Mouse (Mus musculus) heart, adult 9 months (tissue): ENCODE data around the gene Tmem82.
A peak's percentile ranks its signal among the peaks of the same experiment; 100 is the strongest.
"Not testable (repeated sequence)": the region's sequence is repeated elsewhere in the genome, so short reads cannot be mapped to it uniquely, and the experiment has no call there.

ENCODE experiments used
- DNase-seq, 2 experiments: peaks; one replicate each; pipeline ENCODE4 v3.0.0; 2022; ENCODE audit warnings: low spot score in 2 of 2

Gene Tmem82

DNA sequence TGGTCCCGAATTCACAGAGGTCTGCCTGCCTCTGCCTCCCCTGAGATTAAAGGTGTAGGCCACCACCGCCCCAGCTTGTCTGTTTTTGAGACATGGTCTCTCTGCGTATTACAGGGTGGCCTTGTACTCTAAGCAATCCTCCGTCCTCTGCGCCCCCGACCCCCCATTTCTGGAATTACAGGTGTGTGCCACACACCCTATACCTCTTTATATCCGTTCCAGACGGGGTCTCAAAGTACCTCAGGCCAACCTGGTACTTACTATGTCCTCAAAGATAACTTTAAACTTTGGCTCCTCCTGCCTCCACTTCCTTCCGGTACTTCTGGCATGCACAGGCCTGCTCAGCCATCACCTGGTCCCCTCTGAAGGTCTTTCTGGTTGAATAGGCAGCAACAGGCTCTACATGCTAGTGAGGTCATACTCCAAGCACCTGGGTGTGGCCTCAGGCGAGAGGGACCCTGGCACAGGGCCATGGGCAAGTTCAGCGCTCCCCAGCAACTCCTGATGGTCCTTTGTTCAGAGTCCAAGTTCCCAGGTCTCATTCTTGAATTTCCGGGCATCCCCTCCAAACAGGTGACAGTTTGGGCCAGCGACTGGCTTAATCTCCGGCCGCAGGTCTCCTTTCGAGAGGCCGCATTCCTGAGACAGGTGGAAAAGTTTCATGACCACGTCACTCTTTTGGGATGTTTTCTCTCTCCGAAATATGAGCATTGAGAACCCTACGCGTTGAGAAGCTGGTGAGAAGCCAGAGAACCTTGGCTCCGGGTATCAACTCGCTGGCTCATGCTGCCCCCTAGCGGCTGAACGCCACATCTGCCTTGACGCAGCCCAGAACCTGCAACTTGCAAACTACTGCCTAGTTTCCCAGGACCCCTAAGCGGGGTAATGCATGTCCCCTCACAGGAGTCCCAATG, 43.4 kb downstream of the Tmem82 start:
- DNase-seq = peak; percentile 69 to 84

DNA sequence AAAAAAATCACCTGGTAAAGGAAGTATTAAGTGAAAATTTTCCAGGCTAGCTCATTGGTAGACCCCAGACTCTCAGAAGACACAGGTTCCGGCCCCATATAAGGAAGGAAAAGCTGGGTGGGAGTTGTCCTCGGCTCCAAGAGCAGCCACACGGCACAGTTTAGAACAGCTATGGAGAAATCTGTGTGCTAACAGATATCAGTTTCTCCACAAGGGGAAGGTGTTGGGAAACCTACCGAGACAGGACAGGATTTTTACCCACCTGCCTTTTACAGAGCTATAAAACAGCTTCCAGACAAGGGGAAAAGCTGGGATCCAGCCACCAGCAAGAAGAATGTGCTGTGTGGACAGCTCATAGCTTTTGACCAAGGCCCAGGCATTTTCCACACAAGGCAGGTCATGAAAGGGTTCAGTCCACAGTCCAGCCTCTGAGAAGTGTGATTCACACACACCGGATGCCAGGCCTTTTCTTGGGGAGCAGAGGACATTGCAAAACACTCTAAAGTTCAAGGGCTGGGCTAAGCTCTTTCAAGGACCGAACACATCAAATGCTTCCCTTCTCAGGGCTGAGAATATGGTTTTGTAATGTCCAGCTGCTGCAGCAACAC, 45.0 kb downstream of the Tmem82 start:
- peak; percentile 42 to 49 for DNase-seq

- no peak for DNase-seq
Measured at GRCm38 (mm10) chr4:141572668-141573358, 45.6 kb downstream of the Tmem82 start.

DNA sequence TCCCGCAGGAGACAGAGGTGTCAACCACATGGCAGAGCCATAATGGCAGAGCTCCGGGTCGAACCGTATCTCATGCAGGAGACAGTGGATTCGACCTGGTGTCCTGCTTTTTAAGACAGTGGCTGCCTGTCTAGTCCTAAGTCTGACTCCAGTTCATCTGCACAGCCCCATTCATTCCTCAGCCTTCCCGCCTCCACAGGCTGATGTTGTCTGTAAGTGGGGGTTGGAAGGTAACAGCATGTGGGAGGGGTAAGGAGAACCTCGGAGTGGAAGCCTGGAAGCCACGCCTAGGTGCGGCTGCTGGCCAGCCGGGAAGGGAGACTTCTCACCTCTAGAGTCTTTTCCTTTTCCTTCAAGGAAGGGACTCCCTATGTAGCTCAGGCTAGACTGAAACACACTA, 46.5 kb downstream of the Tmem82 start:
- DNase-seq = no peak

DNA sequence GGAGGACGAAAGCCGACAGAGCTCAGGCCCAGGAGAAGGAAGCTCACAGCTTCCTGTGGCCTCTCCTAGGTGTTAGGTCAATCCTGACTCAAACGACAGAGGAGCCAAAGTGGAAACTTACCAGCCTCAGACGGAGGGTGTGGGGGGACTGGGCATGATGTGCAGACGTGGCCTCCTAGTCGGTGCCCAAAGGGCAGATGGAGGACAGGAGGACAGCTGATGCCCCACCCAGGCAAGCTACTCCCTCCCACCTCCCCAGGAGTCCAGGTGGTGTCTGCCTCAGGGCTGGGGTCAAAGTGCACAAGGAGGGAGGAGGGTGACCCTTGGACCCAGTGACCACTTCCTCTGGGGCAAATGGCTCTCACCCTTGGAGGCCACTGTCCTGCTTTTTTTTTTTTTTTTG, 47.1 kb downstream of the Tmem82 start:
- DNase-seq = peak in 1 of 2 experiments; percentile 49

- DNase-seq = no peak
Measured at GRCm38 (mm10) chr4:141570821-141571220, 47.6 kb downstream of the Tmem82 start.

DNA sequence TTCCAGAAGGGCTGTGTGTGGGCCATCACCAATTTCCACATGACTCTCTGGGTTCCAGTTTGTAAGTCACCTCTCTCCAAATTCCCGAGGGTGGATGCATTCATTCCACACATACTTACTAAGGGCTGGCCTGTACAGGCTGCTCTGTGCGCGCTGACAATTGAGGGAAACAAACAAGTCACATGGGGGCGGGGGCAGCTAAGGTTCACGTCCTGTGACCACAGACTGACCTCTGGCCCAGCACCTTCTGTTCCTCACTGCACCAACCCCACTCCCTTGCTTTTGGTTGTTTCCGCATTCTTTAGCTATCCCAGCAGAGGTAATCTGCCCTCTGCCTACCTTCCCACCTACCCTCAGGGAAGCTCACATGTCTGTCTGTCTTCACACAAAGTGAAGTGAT, 48.4 kb downstream of the Tmem82 start:
- peak; percentile 76 to 83 for DNase-seq

DNA sequence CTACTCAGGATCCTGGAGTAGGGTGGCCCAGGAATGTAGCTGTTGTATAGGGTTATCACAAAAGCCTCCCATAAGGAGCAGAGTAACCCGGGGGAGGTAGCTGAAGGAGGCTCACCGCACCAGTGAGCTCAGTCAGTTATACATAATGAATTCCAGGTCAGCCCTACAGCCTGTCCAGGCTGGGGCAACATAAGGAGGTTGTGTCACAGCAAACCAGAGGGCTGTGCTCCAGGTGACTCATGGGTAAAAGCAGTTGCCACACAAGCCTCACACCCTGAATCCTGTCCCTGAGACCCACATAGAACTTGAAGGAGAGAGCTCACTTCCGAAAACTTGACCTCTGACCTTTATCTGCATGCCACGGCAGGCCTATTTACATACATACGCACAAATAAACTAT, 49.5 kb downstream of the Tmem82 start:
- no peak for DNase-seq

DNA sequence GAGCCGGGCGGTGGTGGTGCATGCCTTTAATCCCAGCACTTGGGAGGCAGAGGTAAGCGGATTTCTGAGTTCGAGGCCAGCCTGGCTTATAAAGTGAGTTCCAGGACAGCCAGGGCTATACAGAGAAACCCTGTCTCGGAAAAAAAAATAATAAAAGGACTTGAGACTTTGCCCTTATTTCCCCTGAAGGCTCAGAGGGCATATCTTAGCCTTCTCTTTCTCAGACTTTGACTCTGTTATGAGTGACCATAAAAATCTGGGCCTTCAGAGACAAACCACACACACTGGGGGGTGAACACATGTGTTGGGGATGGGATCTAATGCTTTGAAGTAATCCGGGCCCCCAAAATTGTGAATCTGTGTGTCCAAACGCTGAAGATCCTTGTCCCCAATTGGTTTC, 51.3 kb downstream of the Tmem82 start:
- not testable (repeated sequence) for DNase-seq

DNA sequence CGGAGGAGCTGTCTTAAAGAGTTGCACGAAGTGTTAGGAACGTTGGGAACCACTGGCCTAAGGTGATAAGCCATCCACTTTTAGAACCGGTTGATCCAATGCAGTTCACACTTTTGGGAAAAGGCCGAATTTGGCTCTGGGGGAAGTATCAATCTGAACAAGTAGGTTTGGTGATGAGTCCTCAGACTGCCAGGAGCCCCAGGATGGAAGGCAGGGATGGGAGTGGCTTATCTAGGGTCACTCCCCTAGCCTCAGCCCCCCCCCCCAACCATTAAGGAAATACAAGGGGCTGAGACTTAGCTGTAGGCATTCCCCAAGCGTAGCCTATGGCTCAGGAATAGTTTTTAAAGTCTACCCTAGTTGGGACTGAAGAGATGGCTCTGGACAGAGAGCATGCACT, 52.2 kb downstream of the Tmem82 start:
- no peak for DNase-seq

DNA sequence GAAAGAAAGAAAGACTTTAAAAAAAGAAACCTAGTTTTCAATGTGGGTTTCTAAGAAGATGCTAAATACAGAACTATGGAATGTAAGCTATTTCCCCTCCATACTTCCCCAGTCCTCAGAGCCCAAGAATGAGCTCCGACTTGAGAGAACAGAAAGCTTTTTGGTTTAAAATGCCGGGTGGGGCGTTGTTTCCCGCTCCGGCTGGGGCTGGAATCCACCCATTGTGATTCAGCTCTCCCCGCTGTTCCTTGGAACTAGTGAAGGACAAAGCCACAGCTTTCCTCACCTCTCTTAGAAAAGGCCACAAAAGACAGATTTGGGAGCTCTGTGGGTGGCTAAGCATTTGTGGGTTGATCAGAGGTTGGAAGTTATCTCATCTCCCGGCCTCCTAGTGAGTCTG, 53.1 kb downstream of the Tmem82 start:
- no peak for DNase-seq

DNA sequence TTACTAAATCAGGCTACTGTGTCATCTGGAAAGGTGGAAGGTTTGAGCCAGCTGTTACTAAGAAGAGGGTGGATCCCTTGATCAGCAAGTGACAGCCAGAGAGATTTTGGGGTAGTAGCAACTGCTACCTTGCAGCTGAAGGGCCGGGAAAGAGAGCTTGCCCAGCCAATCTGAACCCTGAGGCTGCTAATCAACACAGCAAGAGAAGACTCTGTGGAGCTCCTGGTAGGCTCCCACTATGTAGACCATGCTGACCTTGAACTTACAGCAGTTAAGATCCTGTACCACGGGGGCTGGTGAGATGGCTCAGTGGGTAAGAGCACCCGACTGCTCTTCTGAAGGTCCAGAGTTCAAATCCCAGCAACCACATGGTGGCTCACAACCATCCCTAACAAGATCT, 53.8 kb downstream of the Tmem82 start:
- DNase-seq = no peak

DNA sequence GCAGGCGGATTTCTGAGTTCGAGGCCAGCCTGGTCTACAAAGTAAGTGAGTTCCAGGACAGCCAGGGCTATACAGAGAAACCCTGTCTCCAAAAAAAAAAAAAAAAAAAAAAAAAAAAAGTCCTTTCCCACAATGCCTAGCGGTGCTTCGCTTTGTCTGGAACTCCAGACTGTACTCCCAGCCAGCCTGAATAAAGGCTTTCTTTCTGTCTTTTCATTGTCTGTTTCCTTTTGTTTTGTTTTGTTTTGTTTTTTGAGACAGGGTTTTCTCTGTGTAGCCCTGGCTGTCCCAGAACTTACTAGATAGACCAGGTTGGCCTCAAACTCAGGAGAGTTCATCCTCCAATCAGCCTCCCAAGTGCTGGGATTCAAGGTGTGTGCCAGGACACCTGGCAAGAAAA, 54.2 kb downstream of the Tmem82 start:
- DNase-seq = no peak
